Mouse (Mus musculus) stomach, embryonic 16.5 days (tissue): Measurements from ENCODE around the gene Bglap. TPM values are rescaled to one million over a fixed set of nuclear protein-coding genes. Genes with fewer than 3 reads are reported as not detected.
A peak's percentile ranks its signal among the peaks of the same experiment; 100 is the strongest.
"Not testable (repeated sequence)": the region's sequence is repeated elsewhere in the genome, so short reads cannot be mapped to it uniquely, and the experiment has no call there.

Experiments used
- ATAC-seq: fragments of 200-750 bp; cut with Nextera tagmentation; 2 replicates; pipeline ENCODE4 v1.8.0; 2017; ENCODE audit warnings: moderate number of reproducible peaks, moderate TSS enrichment; ENCODE audit not compliant: insufficient read depth, low FRiP score
- H3K27ac ChIP-seq: fragments of 300-500 bp; sonication (generic); 2 replicates; pipeline ENCODE4 v1.5.1; 2014; ENCODE audit warnings: low read length
- H3K27me3 ChIP-seq: fragments of 300-500 bp; sonication (generic); 2 replicates; pipeline ENCODE4 v1.6.1; 2014; ENCODE audit warnings: low read length, control low read depth, mixed read lengths; ENCODE audit not compliant: control insufficient read depth, insufficient read depth
- H3K36me3 ChIP-seq: fragments of 300-500 bp; sonication (generic); 2 replicates; pipeline ENCODE4 v1.6.1; 2014; ENCODE audit warnings: low read length; ENCODE audit not compliant: control insufficient read depth, insufficient read depth
- H3K4me1 ChIP-seq: fragments of 300-500 bp; sonication (generic); 2 replicates; pipeline ENCODE4 v1.6.1; 2014; ENCODE audit warnings: low read length, control low read depth, mixed read lengths; ENCODE audit not compliant: control insufficient read depth, insufficient read depth
- H3K4me2 ChIP-seq: fragments of 300-500 bp; sonication (generic); 2 replicates; pipeline ENCODE4 v1.6.1; 2014; ENCODE audit warnings: low read depth, low read length, mixed read lengths
- H3K4me3 ChIP-seq: fragments of 300-500 bp; sonication (generic); replicated peaks from 2 replicates; pipeline ENCODE4 v1.5.1; 2014; ENCODE audit warnings: mild to moderate bottlenecking, low read length
- H3K9ac ChIP-seq: fragments of 300-500 bp; sonication (generic); 2 replicates; pipeline ENCODE4 v1.6.1; 2014; ENCODE audit warnings: low read length
- H3K9me3 ChIP-seq: fragments of 300-500 bp; sonication (generic); replicated peaks from 2 replicates; pipeline ENCODE4 v1.6.1; 2016; ENCODE audit warnings: low read length, control low read depth; ENCODE audit not compliant: control insufficient read depth
- WGBS: fragments of 180-500 bp; shearing (Covaris S2); extraction: QIAGEN DNeasy Blood & Tissue Kit; methylation state at CpG from one replicate; pipeline ENCODE4 v1.1.7; 2014; 5-methylcytosine and 5-hydroxymethylcytosine counted together
- polyA plus RNA-seq: library from polyadenylated mRNA; unstranded; fragments of >200 nt; fragmentation: Nextera tagmentation; extraction: Ambion mirVana; gene quantifications from 2 replicates; pipeline ENCODE4 v1.2.1, GENCODE M21; 2015

The Bglap gene
- polyA plus RNA-seq: not detected in 2 replicates

DNA sequence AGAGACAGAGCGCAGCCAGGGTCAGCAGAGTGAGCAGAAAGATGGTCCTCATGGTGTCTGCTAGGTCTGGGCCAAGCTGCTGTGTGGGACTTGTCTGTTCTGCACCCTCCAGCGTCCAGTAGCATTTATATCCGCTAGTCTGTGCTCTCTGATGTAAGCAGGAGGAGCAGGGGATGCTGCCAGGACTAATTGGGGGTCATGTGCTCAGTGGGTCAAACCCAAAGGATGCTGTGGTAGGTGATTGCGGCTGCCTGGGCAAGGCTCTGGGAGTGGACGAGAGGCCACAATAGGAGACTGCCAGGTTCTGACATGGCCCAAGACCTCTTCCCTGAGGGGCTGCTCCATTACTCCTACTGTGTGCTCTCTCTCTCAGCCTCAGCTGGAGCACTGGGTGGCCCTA is at the start of gene Bglap:
TSS of gene Bglap (minus strand) at position 101 of the 400 bp plus-strand sequence.
- H3K27ac ChIP-seq: no peak within 1 kb of the TSS
- no peak within 1 kb of the TSS for H3K4me2 ChIP-seq
- no peak within 1 kb of the TSS for H3K4me3 ChIP-seq
- no peaks in the 10 kb centered on the region for H3K27me3 ChIP-seq
- H3K9me3 ChIP-seq: no peaks in the 10 kb centered on the region
- no peaks in the 10 kb centered on the region for H3K36me3 ChIP-seq
- H3K4me1 ChIP-seq: no peaks in the 10 kb centered on the region
- WGBS: 80% methylated on average over 5 of the region's 5 CpGs
- ATAC-seq: no peak
- no peak within 1 kb of the TSS for H3K9ac ChIP-seq

DNA sequence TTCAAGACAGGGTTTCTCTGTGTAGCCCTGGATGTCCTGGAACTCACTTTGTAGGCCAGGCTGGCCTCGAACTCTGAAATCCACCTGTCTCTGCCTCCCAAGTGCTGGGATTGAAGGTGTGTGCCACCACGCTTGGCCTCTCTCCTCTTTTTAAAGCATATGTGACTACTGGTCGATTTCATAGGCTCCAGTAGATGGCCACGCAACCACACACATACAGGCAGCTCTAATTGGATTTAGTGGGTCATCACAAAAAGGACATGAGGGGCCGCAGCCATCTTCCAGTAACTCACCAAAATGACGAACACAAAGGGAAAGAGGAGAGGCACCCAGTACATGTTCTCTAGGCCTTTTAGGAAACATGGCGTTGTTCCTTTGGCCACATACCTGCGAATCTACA is 44.4 kb upstream of the Bglap start:
- H3K36me3 ChIP-seq, H3K4me2 ChIP-seq, ATAC-seq, H3K9ac ChIP-seq, H3K4me3 ChIP-seq, H3K27me3 ChIP-seq, H3K9me3 ChIP-seq, H3K27ac ChIP-seq: not testable (repeated sequence)
- WGBS: 71% methylated on average over 8 of the region's 8 CpGs
- peaks cover 15% of the 10 kb centered on the region for H3K4me1 ChIP-seq

DNA sequence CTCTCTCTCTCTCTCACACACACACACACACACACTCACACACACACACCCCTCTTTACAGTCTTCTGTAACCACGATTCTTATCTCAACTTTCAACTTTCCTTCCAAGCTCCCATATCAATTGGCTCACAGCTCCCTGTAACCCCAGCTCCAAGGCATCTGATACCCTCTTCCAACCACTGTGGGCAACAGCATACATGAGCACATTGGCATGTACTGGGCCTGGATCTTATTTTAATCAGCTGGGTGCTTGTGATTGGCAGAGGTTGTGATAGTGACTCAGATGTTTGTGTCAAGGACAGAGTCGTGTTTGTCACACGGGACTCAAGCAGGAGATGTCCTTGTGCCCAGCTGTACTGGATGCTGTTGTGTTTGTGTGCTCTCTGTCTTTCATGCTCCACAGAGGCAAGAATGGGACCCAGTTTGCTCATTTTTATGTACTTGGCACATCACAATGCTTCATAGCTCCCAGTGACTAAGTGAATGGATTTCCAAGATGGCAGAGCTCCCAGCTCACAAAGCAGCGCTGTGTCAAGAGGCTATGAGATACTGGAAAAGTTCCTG is 43.2 kb upstream of the Bglap start:
- Histone ChIP-seq H3K27me3 (no peaks in the 10 kb centered on the region), H3K4me1 (peaks cover 21% of the 10 kb centered on the region), H3K4me2 (no peak overlapping the region), H3K27ac (no peak overlapping the region), H3K9ac (no peak overlapping the region), H3K36me3 (no peaks in the 10 kb centered on the region), H3K4me3 (no peak overlapping the region), H3K9me3 (no peaks in the 10 kb centered on the region)
- no peak for ATAC-seq
- WGBS: 79% methylated on average over 4 of the region's 4 CpGs

DNA sequence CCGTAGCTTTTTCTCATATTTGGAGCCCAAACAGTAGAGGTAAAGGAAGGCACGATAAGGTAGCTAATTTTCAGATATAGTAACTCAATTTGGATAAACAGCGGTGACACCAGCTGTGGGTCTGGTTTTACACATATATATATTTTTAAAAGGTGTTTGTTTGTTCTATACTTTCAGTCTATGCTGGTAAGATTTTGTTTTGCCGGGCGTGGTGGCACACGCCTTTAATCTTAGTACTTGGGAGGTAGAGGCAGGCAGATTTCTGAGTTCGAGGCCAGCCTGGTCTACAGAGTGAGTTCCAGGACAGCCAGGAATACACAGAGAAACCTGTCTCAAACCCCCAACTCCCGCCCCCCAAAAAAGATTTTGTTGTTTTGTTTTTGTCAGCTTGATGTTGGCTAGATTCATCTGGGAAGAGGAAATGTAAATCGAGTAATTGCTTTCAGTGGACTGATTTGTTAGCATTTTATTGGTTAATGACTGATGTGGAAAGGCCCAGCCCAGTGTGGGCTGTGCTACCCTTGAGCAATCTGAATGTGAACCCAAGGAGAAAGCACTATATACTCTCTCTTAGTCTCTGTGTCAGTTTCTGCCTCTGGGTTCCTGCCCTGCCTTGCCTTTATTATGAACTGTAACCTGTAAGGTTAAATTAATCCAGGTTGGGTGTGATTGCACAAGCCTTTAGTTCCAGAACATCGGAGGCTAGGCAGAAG is 41.6 kb upstream of the Bglap start:
- Histone ChIP-seq H3K27ac (no peak overlapping the region), H3K36me3 (0 out of 2 replicates have a peak, but pooled peaks cover 3% of the 10 kb centered on the region), H3K4me3 (no peak overlapping the region), H3K9me3 (no peaks in the 10 kb centered on the region), H3K9ac (0 out of 2 replicates have a peak overlapping the region, but pooled peaks have one; percentile 16), H3K4me1 (peaks cover 33% of the 10 kb centered on the region), H3K4me2 (peak overlapping the region; percentile 47; the same call in 1 of the 2 replicates), H3K27me3 (no peaks in the 10 kb centered on the region)
- 80% methylated on average over 10 of the region's 10 CpGs for WGBS
- ATAC-seq: no peak

DNA sequence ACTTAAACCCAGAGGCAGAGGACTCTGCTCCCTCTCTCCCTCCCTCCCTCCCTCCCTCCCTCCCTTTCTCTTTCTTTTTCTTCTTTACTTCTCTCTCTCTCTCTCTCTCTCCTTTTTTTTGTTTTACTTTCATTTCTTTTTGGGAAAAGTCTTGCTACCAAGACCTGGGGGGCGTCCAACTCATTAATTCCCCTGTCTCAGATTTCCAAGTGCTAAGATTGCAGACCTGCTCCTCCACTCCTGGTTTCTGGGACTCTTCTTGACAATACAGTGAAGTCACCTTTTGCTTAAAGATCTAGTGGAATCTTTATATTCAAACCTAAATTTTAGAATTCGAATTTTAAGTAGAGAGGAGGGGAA is 41.0 kb upstream of the Bglap start:
- ATAC-seq: no peak
- H3K27me3 ChIP-seq: no peaks in the 10 kb centered on the region
- peak overlapping the region; percentile 89 for H3K4me3 ChIP-seq
- peak overlapping the region; percentile 52 for H3K9ac ChIP-seq
- H3K9me3 ChIP-seq: no peaks in the 10 kb centered on the region
- peaks cover 33% of the 10 kb centered on the region for H3K4me1 ChIP-seq
- H3K36me3 ChIP-seq: peaks cover 8% of the 10 kb centered on the region; the same call in 1 of the 2 replicates
- H3K27ac ChIP-seq: peak overlapping the region; percentile 64
- peak overlapping the region; percentile 47 for H3K4me2 ChIP-seq
- 10% methylated on average over 2 of the region's 2 CpGs for WGBS

DNA sequence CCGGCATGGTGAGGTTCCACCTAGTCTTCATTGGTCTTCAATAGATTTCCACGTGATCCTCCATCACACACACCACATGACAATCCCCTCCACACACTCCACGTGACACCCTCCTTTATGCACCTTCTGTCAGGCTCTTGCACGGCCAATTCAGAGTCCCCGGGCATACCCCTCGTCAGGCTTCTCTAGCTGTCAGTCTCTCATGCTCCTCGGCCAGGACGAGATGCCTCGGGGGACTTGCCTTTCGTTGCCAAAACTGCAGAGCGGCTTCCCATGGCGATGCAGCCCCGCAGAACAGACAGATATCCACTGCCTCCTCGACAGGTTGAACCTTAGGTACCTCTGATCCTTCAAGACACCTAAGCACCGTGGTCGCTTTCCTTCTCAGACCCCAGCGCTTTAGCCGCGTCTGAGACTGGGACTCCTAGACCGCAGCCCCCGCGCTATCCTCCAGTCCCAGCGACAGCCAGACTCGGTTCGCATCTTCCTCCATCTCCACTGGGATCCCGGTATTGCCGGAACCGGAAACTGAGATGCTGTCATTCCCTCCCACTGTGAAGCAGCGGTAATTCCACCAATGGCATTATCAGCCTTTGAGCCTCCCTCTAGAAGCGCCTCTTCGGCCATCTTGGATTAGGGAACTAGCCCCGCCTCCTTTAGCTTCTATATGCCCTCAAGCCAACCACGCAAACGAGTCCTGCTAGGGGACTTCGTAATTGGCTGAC is 40.5 kb upstream of the Bglap start, which contains the start of gene Slc25a44:
TSS of gene Slc25a44 (minus strand) at position 535 of the 725 bp plus-strand sequence.
- 1% methylated on average over 35 of the region's 35 CpGs for WGBS
- H3K27ac ChIP-seq: peak within 1 kb of the TSS; percentile 64
- peak; percentile 97 for ATAC-seq

DNA sequence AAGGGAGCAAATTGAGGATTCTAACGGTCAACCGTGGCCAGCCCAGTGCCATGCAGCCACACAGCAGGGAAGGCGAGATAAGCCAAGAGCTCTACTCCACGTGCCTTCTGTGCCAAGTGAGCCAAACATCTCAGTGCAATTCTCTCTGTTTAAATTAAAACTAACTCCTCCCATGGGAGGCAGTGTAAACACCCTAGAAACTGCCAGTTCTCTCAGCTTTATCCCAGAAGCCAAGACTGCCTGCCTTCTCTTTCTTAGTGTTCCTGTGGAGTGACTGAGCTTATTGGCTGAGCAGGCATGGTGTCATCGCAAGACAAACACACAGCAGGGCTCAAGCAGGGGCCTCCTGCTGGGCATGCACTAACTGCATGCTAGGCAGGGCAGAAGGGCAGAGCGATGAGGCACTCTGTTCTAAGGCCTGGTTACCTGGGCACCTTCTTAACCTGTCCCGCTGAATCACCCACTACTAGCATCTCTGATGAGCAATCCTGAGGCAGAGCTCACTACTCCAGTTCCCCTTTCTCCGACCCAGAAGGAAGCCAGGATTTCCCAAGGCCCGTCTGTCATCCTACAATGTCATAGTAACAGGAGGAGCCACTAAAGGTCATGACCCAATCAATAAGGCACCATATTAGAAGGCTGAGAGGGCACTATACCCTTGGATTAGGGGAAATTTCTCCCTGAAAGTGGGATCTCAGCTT is 37.9 kb upstream of the Bglap start:
- peak overlapping the region; percentile 54 for H3K9ac ChIP-seq
- H3K9me3 ChIP-seq: no peaks in the 10 kb centered on the region
- no peaks in the 10 kb centered on the region for H3K27me3 ChIP-seq
- no peak overlapping the region for H3K4me3 ChIP-seq
- H3K36me3 ChIP-seq: peaks cover 14% of the 10 kb centered on the region; the same call in 1 of the 2 replicates
- 31% methylated on average over 9 of the region's 9 CpGs for WGBS
- peak overlapping the region; percentile 72 for H3K27ac ChIP-seq
- H3K4me2 ChIP-seq: no peak overlapping the region
- peaks cover 33% of the 10 kb centered on the region for H3K4me1 ChIP-seq
- peak; percentile 61 for ATAC-seq

More for the DNA sequence above, 40.5 kb upstream of the Bglap start, which contains the start of gene Slc25a44:
- Histone ChIP-seq H3K36me3 (peaks cover 13% of the 10 kb centered on the region; the same call in 1 of the 2 replicates), H3K27me3 (no peaks in the 10 kb centered on the region), H3K4me1 (peaks cover 33% of the 10 kb centered on the region), H3K9ac (peak within 1 kb of the TSS; percentile 79), H3K9me3 (no peaks in the 10 kb centered on the region), H3K4me2 (peak within 1 kb of the TSS; percentile 99), H3K4me3 (peak within 1 kb of the TSS; percentile 89)

DNA sequence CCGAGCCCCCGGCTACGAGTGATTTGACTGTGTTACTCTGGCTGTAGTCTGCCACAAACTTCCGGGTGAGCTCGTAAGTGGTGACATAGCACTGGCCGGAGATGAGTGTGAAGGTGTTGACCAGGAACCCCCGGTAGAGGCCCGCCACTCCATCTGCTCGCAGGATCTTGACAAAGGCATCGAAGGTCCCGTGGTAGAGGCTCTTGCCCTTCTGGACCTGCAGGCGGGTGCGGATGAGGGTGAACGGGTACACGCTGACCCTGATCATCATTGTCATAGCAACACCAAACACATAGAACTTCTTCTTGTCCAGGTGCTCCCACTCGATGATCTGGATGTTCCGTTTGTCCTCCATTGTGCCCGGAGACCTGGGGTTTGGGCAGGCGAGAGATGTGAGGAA is 36.5 kb upstream of the Bglap start:
- ATAC-seq: no peak
- Histone ChIP-seq H3K4me3 (no peak overlapping the region), H3K4me1 (peaks cover 29% of the 10 kb centered on the region), H3K27ac (no peak overlapping the region), H3K4me2 (no peak overlapping the region), H3K36me3 (peaks cover 16% of the 10 kb centered on the region; the same call in 1 of the 2 replicates), H3K9ac (no peak overlapping the region), H3K9me3 (no peaks in the 10 kb centered on the region), H3K27me3 (no peaks in the 10 kb centered on the region)
- 92% methylated on average over 19 of the region's 19 CpGs for WGBS
